Mouse (Mus musculus) adrenal gland, postnatal 4 days (tissue): Measurements from ENCODE around the gene Mn1. TPM values are rescaled to one million over a fixed set of nuclear protein-coding genes. Genes with fewer than 3 reads are reported as not detected.

Experiments used
- DNase-seq, 2 experiments: peaks; one replicate each; pipeline ENCODE4 v3.0.0; 2021 to 2022; ENCODE audit warnings: low spot score in 2 of 2, mixed read lengths in 2 of 2
- long read RNA-seq, 2 experiments: library from polyadenylated mRNA; stranded (forward); transcript quantifications; one replicate each; pipeline ENCODE4 v2.0.0; 2021
- total RNA-seq, 2 experiments: library from RNA; stranded (reverse); gene quantifications; 2 replicates each; pipeline ENCODE4 v1.2.3; 2021

The Mn1 gene
- 10 to 100 TPM in 1 of 2 experiments, 1 to 10 TPM in 1; 9.9 to 10.7 TPM for total RNA-seq
- long read RNA-seq, experiment 1, partial matches to known transcripts: 0 of 1 reads
- long read RNA-seq, experiment 1, other reads (novel, unspliced or antisense): 1 of 1 reads
- long read RNA-seq, experiment 2, full-length matches to known transcripts: 2 of 3 reads
- long read RNA-seq, experiment 2, partial matches to known transcripts: 0 of 3 reads
- long read RNA-seq, experiment 2, other reads (novel, unspliced or antisense): 1 of 3 reads

GRCm38 (mm10) chr5:111416591-111417374, at the start of gene Mn1:
TSS of gene Mn1 (plus strand) at chr5:111417362.
- DNase-seq: peak; percentile 56 to 61

GRCm38 (mm10) chr5:111367937-111368517, 49.1 kb upstream of the Mn1 start:
- DNase-seq: no peak

- no peak for DNase-seq
These were observed 48.6 kb upstream of the Mn1 start for GRCm38 (mm10) chr5:111368576-111368975.

DNA sequence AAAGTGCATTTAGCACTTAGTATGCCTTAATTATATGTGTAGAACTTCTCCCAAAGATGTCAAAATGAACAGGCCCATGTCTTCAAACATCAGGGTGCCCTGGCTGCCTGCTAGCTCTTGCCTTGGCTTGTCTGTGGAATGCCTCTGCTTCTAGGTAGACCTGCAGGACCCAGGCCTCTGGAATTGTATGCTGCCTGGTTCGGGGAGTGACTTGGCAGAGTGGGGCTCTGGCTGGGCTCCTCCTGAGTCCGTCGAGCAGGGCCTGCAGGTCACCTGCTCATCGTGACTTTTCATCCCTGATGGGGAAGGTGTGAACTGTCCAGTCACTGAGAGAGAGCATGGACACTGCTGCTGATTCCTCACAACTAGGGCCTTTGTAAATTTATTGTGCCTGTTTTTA, 41.5 kb upstream of the Mn1 start:
- DNase-seq: no peak

DNA sequence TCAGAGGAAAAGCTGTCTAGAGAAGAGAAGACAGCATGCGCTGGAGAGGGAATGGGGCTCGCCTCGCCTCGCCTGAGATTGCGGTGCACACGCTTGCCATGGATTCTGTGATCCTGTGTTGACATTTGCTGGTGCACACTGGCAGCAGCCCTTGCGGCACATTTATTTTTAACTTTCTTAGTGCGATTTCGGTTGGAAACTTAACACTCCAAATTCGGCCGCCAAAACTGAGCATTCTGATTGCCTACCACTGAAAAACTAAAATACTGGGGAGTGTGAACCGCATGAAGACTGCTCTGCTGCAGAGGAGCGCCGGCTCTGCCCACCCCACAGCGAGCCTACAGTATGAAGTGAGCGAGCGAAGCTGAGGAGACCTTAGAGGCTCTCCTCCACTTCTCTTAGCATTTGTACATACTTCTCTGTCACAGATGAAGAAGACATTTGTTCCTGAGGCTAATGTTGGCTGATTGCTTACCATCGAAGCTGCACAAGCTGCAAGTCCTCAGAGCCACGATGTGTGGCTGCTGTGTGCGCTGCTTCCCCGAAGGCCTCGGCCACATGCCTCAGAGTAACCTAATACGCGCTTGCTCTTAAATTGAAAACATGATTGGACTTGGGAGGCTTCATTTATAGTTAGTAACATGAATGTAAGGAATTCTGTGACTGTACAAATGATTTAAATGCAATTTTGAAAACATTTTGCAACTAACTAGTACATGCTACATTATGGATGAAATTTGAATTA, 40.7 kb upstream of the Mn1 start:
- DNase-seq: no peak

- DNase-seq: no peak
These were observed 38.8 kb upstream of the Mn1 start for GRCm38 (mm10) chr5:111378126-111378993.

DNA sequence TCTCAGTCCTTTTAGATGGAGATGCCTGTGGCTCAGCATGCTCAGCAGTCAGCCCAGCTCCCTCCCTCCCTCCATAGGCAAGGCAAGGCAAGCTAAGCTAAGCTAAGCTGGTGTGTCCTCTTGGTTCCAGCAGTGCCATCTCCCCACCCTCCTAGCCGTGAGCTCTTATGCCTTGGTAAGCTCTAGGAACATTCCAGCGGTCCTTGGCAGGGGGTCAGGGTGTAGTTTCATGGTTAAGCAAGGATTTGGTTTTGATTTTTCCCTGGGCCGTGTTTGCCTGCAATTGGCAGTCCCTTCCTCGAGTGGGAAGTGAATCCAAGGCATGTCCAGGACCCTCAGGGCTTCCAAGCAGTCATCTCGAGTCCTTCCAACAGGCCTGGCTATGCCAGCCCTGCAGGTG, 33.8 kb upstream of the Mn1 start:
- DNase-seq: no peak

- DNase-seq: no peak
These were observed 26.3 kb upstream of the Mn1 start for GRCm38 (mm10) chr5:111390911-111391310.

DNA sequence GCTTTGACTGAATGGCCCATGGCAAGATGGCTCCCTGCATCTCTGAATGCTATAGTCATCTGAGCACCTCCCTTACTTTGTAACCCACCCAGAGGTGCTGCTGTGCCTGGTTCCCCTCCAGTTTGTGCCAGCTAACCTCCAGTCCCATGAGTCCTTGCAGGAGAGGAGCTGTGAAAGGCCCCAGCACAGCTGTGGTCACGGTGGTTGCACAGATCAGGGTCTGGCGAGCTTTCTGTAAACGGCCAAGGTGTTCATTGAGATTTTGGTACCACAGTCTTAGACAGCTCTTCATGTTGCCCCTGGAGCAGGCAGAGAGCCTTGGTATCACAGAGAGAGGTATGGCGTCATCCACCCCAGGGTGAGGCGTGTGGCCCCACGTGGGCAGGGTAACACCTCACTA, 25.7 kb upstream of the Mn1 start:
- no peak for DNase-seq

DNA sequence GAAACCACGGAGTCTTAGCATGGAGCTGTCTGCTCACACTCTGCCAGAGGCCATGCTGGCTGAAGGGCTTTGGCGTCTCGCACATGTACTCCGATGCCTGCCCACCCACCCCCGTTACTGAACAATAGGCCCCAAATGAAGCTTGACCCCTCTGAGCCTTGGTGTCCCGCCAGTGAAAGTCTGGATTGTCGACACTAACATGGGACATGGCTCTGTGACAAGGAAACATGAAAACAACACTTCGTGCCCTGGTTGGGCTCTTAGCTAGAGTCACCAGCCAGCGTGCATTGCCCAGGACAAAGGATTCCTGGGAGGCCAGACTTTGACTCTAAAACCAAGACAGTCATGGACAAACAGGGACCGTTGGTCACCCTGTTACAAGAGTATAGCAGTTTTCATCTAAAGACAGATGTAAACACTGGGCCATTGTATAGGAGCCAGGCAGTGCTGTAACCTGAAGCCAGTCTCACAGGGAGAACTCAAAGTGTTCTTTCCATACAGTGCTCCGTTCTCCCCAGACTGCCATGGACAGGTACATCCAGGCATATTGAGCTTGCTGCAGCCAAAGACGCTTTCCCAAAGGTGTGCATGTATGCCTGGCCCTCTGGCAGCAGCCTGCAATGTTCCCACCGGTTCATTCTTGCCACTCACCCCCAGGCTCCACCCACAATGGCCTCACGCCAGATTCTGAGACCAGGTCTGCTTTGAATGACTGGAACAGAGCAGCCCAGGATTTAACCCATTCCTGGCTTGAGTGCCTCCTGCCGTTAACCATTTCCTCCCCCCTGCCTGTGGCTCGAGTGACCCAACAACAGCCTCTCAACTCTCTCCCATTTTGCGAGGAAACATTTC, 23.6 kb upstream of the Mn1 start:
- peak in 1 of 2 experiments; percentile 55 for DNase-seq

- DNase-seq: no peak
These were observed 22.7 kb upstream of the Mn1 start for GRCm38 (mm10) chr5:111394198-111395053.

DNA sequence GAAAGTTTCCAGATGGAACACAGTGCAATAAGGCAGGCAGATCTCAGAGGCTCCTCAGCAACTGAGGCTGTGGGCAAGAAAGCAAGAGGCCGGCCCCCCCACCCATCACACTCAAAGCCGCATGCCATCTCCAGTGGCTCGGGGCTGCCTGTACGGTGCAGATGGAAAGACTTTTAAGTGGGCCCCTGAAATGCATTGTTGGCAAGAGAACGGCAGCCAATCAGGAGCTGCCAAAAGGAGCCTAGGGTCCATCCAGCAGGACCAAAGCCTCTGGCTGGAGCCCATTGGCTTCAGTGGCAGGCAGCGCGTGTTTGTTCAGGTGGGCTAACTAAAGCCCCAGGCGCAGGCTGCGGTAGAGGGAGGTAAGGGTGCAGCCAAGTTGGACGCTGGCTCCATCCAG, 21.4 kb upstream of the Mn1 start:
- DNase-seq: no peak

- no peak for DNase-seq
These were observed 21.0 kb upstream of the Mn1 start for GRCm38 (mm10) chr5:111396199-111396598.

DNA sequence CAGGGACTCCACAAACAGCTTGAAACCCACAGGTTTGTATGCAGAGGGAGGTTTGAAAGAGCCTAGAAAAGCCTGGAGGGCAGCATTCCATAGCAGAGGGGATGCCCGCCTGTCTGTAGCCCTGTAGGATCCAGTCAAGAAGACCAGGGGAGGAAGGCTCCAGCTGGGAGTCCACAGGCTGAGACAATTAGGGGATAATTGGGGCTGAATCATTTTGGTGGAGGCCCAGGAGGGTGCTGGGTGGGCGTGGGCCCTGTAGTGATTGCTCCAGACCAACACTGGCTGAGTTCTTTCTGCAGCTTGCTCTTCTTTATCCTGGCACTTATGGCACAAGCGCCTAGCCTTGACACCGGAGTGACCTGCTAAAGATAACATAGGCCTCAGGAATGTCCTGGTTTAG, 18.7 kb upstream of the Mn1 start:
- DNase-seq: no peak

- no peak for DNase-seq
These were observed 17.9 kb upstream of the Mn1 start for GRCm38 (mm10) chr5:111399271-111399670.

DNA sequence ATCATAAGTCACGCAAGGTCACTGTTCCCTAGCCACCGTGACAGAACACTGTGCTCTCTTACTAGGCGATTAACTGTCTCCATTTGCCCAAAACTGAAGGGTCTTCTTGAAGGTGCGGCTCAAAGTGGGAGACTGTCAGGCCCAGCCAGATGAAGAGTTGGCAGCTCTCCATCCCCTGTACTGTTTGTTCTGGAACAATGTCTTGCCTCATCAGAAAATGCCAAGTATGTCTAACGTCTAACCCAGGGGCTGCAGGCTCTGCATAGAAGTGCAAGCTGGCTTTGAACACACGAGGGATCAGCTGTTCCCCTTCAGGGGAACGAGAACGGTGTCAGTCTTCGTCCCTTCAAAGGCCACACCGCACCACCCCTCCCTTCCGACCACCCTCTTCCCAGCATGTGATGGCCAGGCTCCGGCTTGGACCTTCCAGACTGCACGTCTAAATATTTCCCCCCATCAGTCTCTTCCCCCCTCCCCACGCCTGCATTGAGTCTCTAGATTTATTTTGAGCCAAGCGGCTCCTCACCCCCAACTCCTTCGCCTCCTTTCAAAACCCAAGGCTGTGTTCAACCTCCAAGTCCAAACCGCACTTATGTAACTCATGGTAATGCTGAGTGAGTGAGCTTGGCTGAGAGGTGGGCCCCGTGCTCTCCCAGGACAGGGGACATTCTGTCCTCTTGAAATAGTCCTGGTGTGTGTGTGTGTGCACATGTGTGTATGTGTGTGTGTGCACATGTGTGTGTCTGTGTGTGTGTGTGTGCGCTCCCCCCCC, 15.1 kb upstream of the Mn1 start:
- DNase-seq: no peak

- DNase-seq: no peak
These were observed 14.5 kb upstream of the Mn1 start for GRCm38 (mm10) chr5:111402651-111402996.

DNA sequence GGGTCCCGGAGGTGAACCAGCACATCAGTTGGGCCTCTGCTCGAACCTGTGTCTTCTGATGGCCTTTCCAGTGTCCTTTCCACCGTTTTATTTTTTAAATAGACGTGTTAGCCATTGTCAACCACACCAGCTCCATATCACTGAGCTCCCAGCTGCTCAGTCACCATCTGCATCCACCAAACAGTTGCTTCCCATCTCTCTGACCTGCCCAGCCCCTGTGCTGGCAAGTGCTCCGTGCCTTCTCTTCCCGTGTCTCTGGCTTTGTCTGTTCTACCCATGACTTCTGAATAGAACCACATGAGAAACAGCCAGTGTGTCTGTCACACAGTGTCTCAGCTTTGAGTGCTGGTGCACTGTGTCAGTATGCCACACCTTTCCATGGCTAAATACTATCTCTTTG, 12.4 kb upstream of the Mn1 start:
- DNase-seq: no peak
